Mouse (Mus musculus) G1E (cell line): Measurements from ENCODE around the gene Terb2. TPM values are rescaled to one million over a fixed set of nuclear protein-coding genes. Genes with fewer than 3 reads are reported as not detected.

ENCODE experiments used
- ATAC-seq: 2 replicates; pipeline ENCODE4 v1.8.0; 2016; ENCODE audit warnings: mild to moderate bottlenecking; ENCODE audit not compliant: insufficient number of reproducible peaks, poor library complexity, low FRiP score, severe bottlenecking; ENCODE audit errors: extremely low read depth
- DNase-seq: peaks from one replicate; pipeline ENCODE4 v3.0.0; 2012; ENCODE audit warnings: low spot score
- H3K27me3 ChIP-seq: 2 replicates; pipeline ENCODE4 v1.6.1; 2012; ENCODE audit warnings: mild to moderate bottlenecking, low read length, inconsistent platforms; ENCODE audit not compliant: insufficient read depth
- H3K36me3 ChIP-seq: replicated peaks from 2 replicates; pipeline ENCODE3; 2012; ENCODE audit warnings: mild to moderate bottlenecking, inconsistent platforms
- H3K4me1 ChIP-seq: 2 replicates; pipeline ENCODE4 v1.6.1; 2012; ENCODE audit warnings: low read depth, low read length, inconsistent platforms, mixed read lengths; ENCODE audit not compliant: insufficient read depth
- H3K4me3 ChIP-seq: 2 replicates; pipeline ENCODE4 v1.5.1; 2012; ENCODE audit warnings: low read depth, mild to moderate bottlenecking, inconsistent platforms, low read length, moderate library complexity, mixed read lengths
- H3K9me3 ChIP-seq: replicated peaks from 2 replicates; pipeline ENCODE4 v1.6.1; 2012; ENCODE audit warnings: inconsistent platforms
- CTCF ChIP-seq: IDR thresholded peaks from 2 replicates; pipeline ENCODE4 v1.5.1; 2012; ENCODE audit warnings: low read depth, low read length, inconsistent platforms, mixed read lengths
- GATA1 ChIP-seq: IDR thresholded peaks from 2 replicates; pipeline ENCODE4 v1.6.1; 2012; ENCODE audit warnings: borderline replicate concordance, low read length, inconsistent platforms, mixed read lengths
- GATA2 ChIP-seq: IDR thresholded peaks from 2 replicates; pipeline ENCODE4 v1.6.1; 2012; ENCODE audit warnings: low read depth, low read length, inconsistent platforms, borderline replicate concordance
- POLR2AphosphoS5 ChIP-seq: IDR thresholded peaks from 2 replicates; pipeline ENCODE4 v1.6.1; 2012; ENCODE audit warnings: low read depth, low read length, inconsistent platforms; ENCODE audit not compliant: insufficient replicate concordance
- TAL1 ChIP-seq: conservative IDR thresholded peaks from 2 replicates; pipeline ENCODE4 v1.6.1; 2012; ENCODE audit warnings: low read depth, low read length, inconsistent platforms, mixed read lengths
- polyA plus RNA-seq: library from polyadenylated mRNA; stranded (reverse); fragments of >175 nt; gene quantifications from 2 replicates; pipeline ENCODE4 v1.2.3, GENCODE M21; 2012
- total RNA-seq, 2 experiments: library from RNA; stranded (forward) in 1 of 2; stranded (reverse) in 1 of 2; fragments of 200-1000 nt in 1 of 2; fragments of >200 nt in 1 of 2; fragmentation: Nextera tagmentation in 1 of 2; gene quantifications; 2 replicates each; pipeline ENCODE4 v1.2.3; 2014 to 2017

Terb2 gene
- total and polyA plus RNA-seq, 3 experiments, result not detected

DNA sequence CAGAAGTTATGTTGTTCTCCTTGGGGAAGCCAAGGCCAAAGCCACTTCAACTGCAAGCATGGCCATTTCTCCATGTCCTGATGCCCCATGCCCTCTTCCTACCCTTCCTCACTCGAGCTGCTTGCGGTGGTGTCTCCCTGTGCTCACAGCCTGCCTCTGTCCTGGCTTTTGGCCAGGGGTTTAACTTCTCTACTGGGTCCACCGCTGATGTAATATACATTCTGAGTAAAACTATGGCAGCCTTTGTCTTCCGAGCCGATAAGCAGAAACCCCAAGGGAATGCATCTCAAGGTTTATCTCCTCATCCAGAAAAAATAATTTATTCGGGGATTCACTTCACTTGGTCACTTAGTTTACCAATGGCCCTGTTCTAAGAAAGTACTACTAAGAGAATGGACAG lies 39.4 kb upstream of the Terb2 start:
- Histone ChIP-seq H3K4me1 (peaks cover 51% of the 10 kb centered on the region), H3K9me3 (no peaks in the 10 kb centered on the region), H3K4me3 (peak overlapping the region; percentile 64; the same call in 1 of the 2 replicates), H3K36me3 (peaks cover 21% of the 10 kb centered on the region), H3K27me3 (no peaks in the 10 kb centered on the region)
- ATAC-seq (no peak), DNase-seq (no peak)
- no peak for TF ChIP-seq TAL1
- no peak for TF ChIP-seq POLR2AphosphoS5
- TF ChIP-seq GATA1, result no peak
- no peak for TF ChIP-seq GATA2
- TF ChIP-seq CTCF, result no peak

DNA sequence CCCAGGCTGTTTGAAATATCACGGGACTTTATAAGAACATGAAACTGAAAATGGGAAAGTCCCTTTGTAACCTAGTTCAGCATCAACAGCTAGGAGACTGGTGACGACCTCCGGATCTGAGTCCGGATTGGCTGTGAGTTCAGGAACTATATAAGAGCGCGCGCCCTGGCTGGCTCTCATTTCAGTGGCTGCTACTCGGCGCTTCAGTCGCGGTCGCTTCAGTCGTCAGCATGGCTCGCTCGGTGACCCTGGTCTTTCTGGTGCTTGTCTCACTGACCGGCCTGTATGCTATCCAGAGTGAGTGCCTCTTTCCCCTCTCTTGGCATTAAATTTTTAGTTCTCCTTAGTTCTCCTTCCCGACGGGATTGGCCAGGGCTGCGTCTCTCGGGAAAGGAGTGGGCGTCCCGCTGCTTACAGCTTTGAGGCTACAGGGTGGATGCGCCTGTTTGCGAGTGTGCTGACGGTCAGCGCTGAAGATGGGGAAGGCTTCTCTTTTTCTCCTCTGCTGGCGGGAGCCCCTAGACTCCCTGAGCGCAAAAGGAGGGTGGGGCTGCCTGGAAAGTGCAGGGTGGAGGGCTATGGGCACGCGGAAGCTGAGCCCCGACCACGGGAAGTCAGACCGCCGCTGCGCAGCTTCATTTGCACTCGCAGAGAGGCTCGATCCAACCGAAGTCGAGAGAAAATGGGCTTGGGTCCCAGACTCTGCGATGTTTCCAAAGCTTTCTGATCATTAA lies 38.4 kb upstream of the Terb2 start, which contains the start of gene B2m:
TSS of gene B2m (plus strand) at position 179 of the 734 bp plus-strand sequence.
- Histone ChIP-seq H3K36me3 (peaks cover 30% of the 10 kb centered on the region), H3K4me1 (peaks cover 58% of the 10 kb centered on the region), H3K27me3 (no peaks in the 10 kb centered on the region), H3K4me3 (peak within 1 kb of the TSS; percentile 86), H3K9me3 (no peaks in the 10 kb centered on the region)
- ATAC-seq (peak; percentile 91), DNase-seq (peak; percentile 95)
- TF ChIP-seq GATA1, result no peak
- TF ChIP-seq CTCF, result no peak
- TF ChIP-seq GATA2, result no peak
- peak; percentile 94 for TF ChIP-seq POLR2AphosphoS5
- TF ChIP-seq TAL1, result no peak

DNA sequence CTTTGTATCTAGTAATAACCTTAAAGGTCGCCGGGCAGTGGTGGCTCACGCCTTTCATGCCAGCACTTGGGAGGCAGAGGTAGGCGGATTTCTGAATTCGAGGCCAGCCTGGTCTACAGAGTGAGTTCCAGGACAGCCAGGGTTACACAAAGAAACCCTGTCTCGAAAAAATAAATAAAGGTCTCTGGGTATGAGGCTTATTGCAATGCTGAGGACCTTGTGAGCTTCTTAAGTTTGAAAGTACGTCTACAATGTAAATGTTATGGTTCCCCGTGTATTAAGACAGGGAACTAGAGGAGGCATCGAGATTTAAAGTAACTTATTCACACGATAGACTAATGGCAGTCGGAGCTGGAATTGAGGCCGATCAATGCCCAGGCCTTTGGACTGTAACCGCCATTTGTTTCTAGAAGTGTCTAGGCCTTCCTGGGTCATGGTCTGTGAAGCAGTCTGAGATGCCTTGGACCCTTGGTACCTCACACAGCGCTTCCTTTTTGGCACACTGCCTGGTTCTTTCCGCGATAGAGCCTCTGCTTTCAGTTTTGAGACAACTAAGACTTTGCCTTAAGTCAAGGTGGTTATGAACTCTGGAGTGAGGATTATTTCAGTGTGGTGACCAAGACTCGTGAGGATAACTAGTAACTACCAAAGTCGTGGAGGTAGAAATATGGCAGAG lies 37.7 kb upstream of the Terb2 start:
- no peak for ATAC-seq
- H3K27me3 ChIP-seq, result no peaks in the 10 kb centered on the region
- DNase-seq, result no peak
- peaks cover 63% of the 10 kb centered on the region for H3K4me1 ChIP-seq
- peaks cover 37% of the 10 kb centered on the region for H3K36me3 ChIP-seq
- TF ChIP-seq POLR2AphosphoS5 (no peak), GATA1 (no peak), CTCF (no peak), GATA2 (no peak), TAL1 (no peak)
- peak overlapping the region; percentile 86 for H3K4me3 ChIP-seq
- H3K9me3 ChIP-seq, result no peaks in the 10 kb centered on the region

DNA sequence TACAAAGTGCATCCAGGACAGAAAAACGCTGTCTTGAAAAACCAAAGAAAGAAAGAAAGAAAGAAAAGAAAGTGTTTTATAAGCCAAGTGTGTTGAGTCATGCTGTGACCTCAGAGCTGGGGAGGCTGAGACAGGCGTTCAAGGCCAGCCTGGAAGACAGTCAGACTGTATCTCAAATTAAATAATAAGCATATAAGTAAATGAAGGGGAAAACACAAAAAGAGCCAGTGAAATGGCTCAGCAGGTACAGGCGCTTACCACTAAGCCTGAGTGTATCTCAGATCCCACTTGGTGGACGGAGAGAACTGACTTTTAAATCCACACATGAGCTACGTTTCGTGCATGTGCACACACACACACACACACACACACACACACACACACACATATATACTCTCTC lies 36.8 kb upstream of the Terb2 start:
- no peak for ATAC-seq
- H3K36me3 ChIP-seq, result peaks cover 45% of the 10 kb centered on the region

GRCm38 (mm10) chr2:122149716-122150115 lies 36.4 kb upstream of the Terb2 start:
- TF ChIP-seq GATA1 (no peak), CTCF (no peak), GATA2 (no peak), TAL1 (no peak), POLR2AphosphoS5 (no peak)
- H3K4me3 ChIP-seq, result no peak overlapping the region; the same call in 1 of the 2 replicates
- peaks cover 49% of the 10 kb centered on the region for H3K36me3 ChIP-seq
- no peaks in the 10 kb centered on the region for H3K9me3 ChIP-seq
- peaks cover 69% of the 10 kb centered on the region for H3K4me1 ChIP-seq
- no peaks in the 10 kb centered on the region for H3K27me3 ChIP-seq
- ATAC-seq, result no peak
- DNase-seq, result no peak

More for the DNA sequence above, 36.8 kb upstream of the Terb2 start:
- no peaks in the 10 kb centered on the region for H3K27me3 ChIP-seq
- H3K9me3 ChIP-seq, result no peaks in the 10 kb centered on the region
- TF ChIP-seq CTCF (no peak), POLR2AphosphoS5 (no peak), TAL1 (no peak), GATA2 (no peak), GATA1 (no peak)
- no peak for DNase-seq
- peaks cover 67% of the 10 kb centered on the region for H3K4me1 ChIP-seq
- H3K4me3 ChIP-seq, result peak overlapping the region; percentile 86; the same call in 1 of the 2 replicates

DNA sequence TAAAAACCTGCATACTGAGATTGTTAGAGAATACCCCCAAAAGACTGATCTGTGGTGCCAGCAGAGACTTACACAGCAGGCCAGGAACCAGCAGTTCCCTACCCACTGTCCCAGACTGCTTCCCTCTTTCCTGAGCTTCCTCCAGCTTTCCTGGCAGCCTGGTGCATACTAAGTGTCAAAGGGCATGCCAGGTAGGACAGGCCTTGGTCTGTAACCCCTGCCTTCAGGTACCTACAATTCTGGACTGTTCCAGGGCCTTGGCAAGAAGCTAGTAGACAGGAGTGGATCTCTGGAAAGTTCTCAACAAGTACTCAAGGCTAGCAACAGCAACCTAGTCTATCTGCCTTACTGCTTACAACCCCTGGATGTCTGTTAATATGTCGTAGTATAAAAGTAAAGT lies 34.9 kb upstream of the Terb2 start:
- no peak for ATAC-seq
- Histone ChIP-seq H3K4me1 (peaks cover 77% of the 10 kb centered on the region), H3K9me3 (no peaks in the 10 kb centered on the region), H3K27me3 (no peaks in the 10 kb centered on the region), H3K36me3 (peaks cover 62% of the 10 kb centered on the region), H3K4me3 (no peak overlapping the region)
- DNase-seq, result no peak
- TF ChIP-seq GATA1 (no peak), TAL1 (no peak), CTCF (no peak), POLR2AphosphoS5 (no peak), GATA2 (no peak)
